Mouse (Mus musculus): ENCODE measurements around the gene Nlrp10. TPM values are rescaled to one million over a fixed set of nuclear protein-coding genes. Genes with fewer than 3 reads are reported as not detected.
A peak's percentile ranks its signal among the peaks of the same experiment; 100 is the strongest.

Nlrp10 gene
- polyA plus RNA-seq (2012; rRNA removed): 0.82 and 1.1 TPM in 2 replicates

DNA sequence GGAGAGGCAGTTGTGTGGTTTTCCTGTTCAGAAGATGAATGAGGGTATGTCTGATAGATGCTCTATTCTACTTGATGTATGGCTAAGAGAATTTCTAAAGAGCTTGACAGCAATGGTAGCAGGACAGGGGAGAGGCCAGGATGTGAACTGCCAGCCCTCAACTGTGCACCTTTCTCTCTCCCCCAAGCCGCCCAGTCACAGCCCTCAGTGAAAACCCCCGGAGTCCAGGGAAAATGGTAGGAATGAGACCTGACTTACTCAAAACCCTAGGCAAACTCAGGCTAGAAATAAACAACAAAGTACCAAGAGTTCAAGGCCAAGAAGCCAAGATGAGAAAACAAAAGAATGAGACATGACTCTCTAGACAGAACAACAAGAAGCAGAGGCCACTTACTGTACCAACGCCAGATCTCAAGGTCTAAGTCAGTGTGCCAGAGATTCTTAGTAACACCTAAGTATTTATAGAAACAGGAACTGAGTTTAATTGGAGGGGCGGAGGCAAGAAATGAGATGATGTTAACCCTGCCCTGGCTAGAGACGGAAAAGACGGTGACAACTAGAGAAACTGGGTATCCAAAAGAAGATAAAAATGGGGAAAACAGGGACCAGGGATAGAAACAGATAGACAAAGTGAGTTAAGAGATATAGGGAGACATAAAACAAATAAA, at the start of gene Nlrp10:
Gene Nlrp10, minus strand, starts transcription at position 453 of the 668 bp plus-strand sequence.
- 84% methylated on average over 6 of the region's 6 CpGs for WGBS
- no peak for TF ChIP-seq CTCF (IDR thresholded peaks at IDR 0.05; ENCODE audit: borderline replicate concordance, insufficient read depth, low read depth, low read length)
- TF ChIP-seq POLR2A (IDR thresholded peaks at IDR 0.05; ENCODE audit: borderline replicate concordance, insufficient read depth, low read length): no peak
- Histone ChIP-seq H3K4me1 (ENCODE audit: control insufficient read depth, insufficient read depth, low read length) (peaks cover under 1% of the 10 kb centered on the region; the same call in 1 of the 2 replicates), H3K27me3 (ENCODE audit: control insufficient read depth, insufficient read depth, low read length) (no peaks in the 10 kb centered on the region; the same call in 1 of the 2 replicates), H3K4me3 (replicated peaks; ENCODE audit: insufficient read depth, low read depth, low read length) (no peak within 1 kb of the TSS), H3K27ac (ENCODE audit: insufficient read depth, low read length) (no peak within 1 kb of the TSS)
- no peak for DNase-seq

DNA sequence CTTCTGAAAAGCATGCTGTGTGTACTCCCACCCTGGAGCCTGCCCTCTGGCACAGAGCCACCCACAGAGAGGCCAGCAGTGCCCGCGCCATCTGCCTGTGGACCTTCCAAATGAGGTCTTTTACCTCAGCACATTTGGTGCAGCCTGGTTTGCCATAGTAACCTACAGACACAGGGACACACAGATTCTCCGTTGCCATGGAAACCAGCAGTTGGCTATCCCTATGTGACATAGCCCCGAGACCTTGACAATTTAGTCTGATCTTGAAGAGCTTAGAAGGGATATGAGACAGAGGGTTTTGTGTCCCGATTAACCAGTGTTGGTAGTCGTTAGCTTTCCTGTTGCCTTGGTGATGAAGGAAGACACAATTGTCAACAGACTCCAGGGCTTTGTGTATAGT, 42.3 kb upstream of the Nlrp10 start:
- Histone ChIP-seq H3K27ac (ENCODE audit: insufficient read depth, low read length) (no peak overlapping the region), H3K4me3 (replicated peaks; ENCODE audit: insufficient read depth, low read depth, low read length) (no peak overlapping the region), H3K4me1 (ENCODE audit: control insufficient read depth, insufficient read depth, low read length) (peaks cover 16% of the 10 kb centered on the region), H3K27me3 (ENCODE audit: control insufficient read depth, insufficient read depth, low read length) (no peaks in the 10 kb centered on the region)
- TF ChIP-seq CTCF (IDR thresholded peaks at IDR 0.05; ENCODE audit: borderline replicate concordance, insufficient read depth, low read depth, low read length) (no peak), POLR2A (IDR thresholded peaks at IDR 0.05; ENCODE audit: borderline replicate concordance, insufficient read depth, low read length) (no peak)
- DNase-seq: peak; percentile 54 to 69
- WGBS: 9% methylated on average over 6 of the region's 6 CpGs

DNA sequence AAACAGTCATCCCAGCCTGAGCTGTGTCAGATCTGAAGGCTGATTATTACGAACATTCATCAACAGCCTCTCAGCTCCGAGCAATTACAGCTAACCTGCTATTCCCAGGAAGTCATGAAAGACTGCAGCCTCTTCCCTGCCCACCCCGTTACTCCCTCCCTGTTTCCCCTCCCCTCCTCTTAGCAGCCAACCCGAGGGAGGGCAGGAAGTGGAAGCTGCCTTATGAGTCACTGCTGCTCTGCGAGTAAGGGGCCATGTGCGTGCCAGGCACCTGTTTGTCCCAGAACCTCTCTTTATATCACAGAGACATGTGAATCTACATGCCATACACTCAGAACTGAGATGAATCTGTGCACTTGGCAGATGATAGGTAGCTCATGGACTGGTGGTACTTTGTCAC, 38.2 kb upstream of the Nlrp10 start:
- 57% methylated on average over 6 of the region's 6 CpGs for WGBS
- peaks cover 21% of the 10 kb centered on the region for H3K4me1 ChIP-seq (ENCODE audit: control insufficient read depth, insufficient read depth, low read length)
- H3K27ac ChIP-seq (ENCODE audit: insufficient read depth, low read length): no peak overlapping the region
- no peak for DNase-seq
- TF ChIP-seq POLR2A (IDR thresholded peaks at IDR 0.05; ENCODE audit: borderline replicate concordance, insufficient read depth, low read length) (no peak), CTCF (IDR thresholded peaks at IDR 0.05; ENCODE audit: borderline replicate concordance, insufficient read depth, low read depth, low read length) (no peak)
- H3K4me3 ChIP-seq (replicated peaks; ENCODE audit: insufficient read depth, low read depth, low read length): no peak overlapping the region
- H3K27me3 ChIP-seq (ENCODE audit: control insufficient read depth, insufficient read depth, low read length): no peaks in the 10 kb centered on the region

DNA sequence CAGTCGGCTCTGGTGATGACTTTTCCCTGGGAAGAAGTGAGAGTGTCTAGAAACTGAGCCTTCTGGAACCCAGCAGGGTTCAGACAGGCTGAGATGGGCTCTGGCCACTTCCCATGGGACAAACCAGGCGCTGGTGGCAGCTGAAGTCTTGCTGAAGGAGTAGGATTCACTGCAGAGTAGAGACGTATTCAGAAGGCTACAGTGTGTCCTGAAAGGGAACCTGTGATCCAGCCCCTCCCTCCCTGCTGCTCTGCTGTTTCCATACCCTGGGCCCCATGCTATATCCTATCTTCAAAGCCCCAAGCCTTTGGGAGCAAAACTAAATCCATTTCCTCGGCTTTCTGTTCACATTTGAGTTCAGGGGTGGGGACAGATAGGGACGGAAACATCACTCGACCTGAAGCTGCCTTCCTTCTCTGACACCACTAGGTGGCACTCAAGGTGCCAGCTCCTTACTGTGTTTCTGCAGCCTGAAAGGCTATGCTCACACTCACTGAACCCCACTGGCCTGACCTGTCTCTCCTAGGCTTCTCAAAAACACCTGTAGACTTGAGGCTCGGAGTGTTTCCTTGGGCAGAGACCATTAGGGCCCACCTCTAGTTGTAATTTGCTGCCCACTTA, 36.9 kb upstream of the Nlrp10 start:
- Histone ChIP-seq H3K4me3 (replicated peaks; ENCODE audit: insufficient read depth, low read depth, low read length) (no peak overlapping the region), H3K27me3 (ENCODE audit: control insufficient read depth, insufficient read depth, low read length) (no peaks in the 10 kb centered on the region), H3K27ac (ENCODE audit: insufficient read depth, low read length) (no peak overlapping the region), H3K4me1 (ENCODE audit: control insufficient read depth, insufficient read depth, low read length) (peaks cover 9% of the 10 kb centered on the region)
- WGBS: 20% methylated on average over 7 of the region's 7 CpGs
- TF ChIP-seq POLR2A (IDR thresholded peaks at IDR 0.05; ENCODE audit: borderline replicate concordance, insufficient read depth, low read length) (no peak), CTCF (IDR thresholded peaks at IDR 0.05; ENCODE audit: borderline replicate concordance, insufficient read depth, low read depth, low read length) (peak; percentile 97)
- DNase-seq: peak; percentile 73 to 76

DNA sequence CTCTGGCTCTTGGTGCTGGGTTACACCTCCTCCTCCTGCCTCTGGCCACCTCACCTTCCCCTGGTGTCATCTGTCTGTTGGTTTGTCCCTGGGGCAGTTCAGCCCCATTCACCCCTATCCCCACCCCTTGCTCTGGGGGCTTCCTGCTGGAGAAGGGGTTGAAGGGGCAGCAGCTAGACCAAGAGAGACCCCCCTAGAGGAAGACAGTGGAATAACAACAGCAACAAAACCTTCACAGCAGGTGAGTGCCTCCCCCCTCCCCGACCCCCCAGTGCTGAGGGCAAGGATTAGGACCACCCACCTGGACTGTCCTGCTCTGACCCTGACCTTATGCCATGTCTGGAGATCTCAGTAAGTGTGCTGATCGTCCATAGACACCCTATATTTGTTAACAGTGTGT, 36.0 kb upstream of the Nlrp10 start:
- Histone ChIP-seq H3K4me1 (ENCODE audit: control insufficient read depth, insufficient read depth, low read length) (peaks cover 4% of the 10 kb centered on the region), H3K4me3 (replicated peaks; ENCODE audit: insufficient read depth, low read depth, low read length) (no peak overlapping the region), H3K27me3 (ENCODE audit: control insufficient read depth, insufficient read depth, low read length) (no peaks in the 10 kb centered on the region), H3K27ac (ENCODE audit: insufficient read depth, low read length) (no peak overlapping the region)
- no peak for TF ChIP-seq POLR2A (IDR thresholded peaks at IDR 0.05; ENCODE audit: borderline replicate concordance, insufficient read depth, low read length)
- peak; percentile 37; the same call in 1 of the 2 replicates for TF ChIP-seq CTCF (IDR thresholded peaks at IDR 0.05; ENCODE audit: borderline replicate concordance, insufficient read depth, low read depth, low read length)
- DNase-seq: no peak
- WGBS: 27% methylated on average over 2 of the region's 2 CpGs

DNA sequence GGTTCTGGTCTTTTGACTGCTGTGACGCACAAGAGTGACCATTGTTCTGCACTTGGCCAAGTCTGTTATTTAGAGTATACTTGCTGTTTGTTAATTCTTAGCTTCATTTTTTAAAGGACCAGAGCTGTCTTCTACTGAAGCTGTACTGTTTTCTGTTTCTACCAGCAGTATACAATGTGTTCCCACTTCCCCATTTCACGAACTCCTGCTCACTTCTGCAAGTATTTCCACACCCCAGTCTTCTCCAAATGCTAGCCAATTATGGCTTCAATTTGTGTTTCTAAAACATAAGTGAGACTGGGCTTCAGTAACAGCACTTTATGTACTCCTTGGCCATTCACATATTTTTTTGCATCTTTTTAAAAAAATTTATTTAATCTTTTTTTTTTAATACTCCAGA, 27.8 kb upstream of the Nlrp10 start:
- WGBS: 76% methylated on average over 2 of the region's 2 CpGs
- no peak overlapping the region for H3K4me3 ChIP-seq (replicated peaks; ENCODE audit: insufficient read depth, low read depth, low read length)
- no peak for DNase-seq
- no peaks in the 10 kb centered on the region for H3K4me1 ChIP-seq (ENCODE audit: control insufficient read depth, insufficient read depth, low read length)
- TF ChIP-seq CTCF (IDR thresholded peaks at IDR 0.05; ENCODE audit: borderline replicate concordance, insufficient read depth, low read depth, low read length): no peak
- no peak for TF ChIP-seq POLR2A (IDR thresholded peaks at IDR 0.05; ENCODE audit: borderline replicate concordance, insufficient read depth, low read length)
- H3K27me3 ChIP-seq (ENCODE audit: control insufficient read depth, insufficient read depth, low read length): no peaks in the 10 kb centered on the region
- no peak overlapping the region for H3K27ac ChIP-seq (ENCODE audit: insufficient read depth, low read length)

DNA sequence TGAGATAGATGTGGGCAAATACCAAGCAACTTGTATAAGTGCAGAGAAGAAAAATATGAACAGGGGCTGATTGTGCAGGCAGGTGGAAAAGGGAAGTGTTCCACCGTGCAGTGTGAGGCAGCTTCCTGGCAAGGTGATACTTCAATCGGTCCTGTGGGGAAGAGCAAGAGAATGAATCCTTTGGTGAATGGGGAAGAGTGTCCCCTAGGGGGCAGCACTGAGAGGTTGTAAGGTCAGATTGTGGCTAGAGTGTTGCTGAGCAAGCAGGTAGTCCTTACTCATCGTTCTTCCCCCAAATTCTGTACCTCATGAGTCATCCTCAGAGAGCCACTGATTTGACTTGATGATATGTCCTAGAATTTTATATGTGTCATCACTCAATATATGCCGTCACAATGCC, 24.2 kb upstream of the Nlrp10 start:
- 54% methylated on average over 4 of the region's 4 CpGs for WGBS
- Histone ChIP-seq H3K27me3 (ENCODE audit: control insufficient read depth, insufficient read depth, low read length) (no peaks in the 10 kb centered on the region), H3K4me1 (ENCODE audit: control insufficient read depth, insufficient read depth, low read length) (no peaks in the 10 kb centered on the region), H3K4me3 (replicated peaks; ENCODE audit: insufficient read depth, low read depth, low read length) (no peak overlapping the region), H3K27ac (ENCODE audit: insufficient read depth, low read length) (no peak overlapping the region)
- TF ChIP-seq POLR2A (IDR thresholded peaks at IDR 0.05; ENCODE audit: borderline replicate concordance, insufficient read depth, low read length): no peak
- peak; percentile 49 for TF ChIP-seq CTCF (IDR thresholded peaks at IDR 0.05; ENCODE audit: borderline replicate concordance, insufficient read depth, low read depth, low read length)
- DNase-seq: no peak

DNA sequence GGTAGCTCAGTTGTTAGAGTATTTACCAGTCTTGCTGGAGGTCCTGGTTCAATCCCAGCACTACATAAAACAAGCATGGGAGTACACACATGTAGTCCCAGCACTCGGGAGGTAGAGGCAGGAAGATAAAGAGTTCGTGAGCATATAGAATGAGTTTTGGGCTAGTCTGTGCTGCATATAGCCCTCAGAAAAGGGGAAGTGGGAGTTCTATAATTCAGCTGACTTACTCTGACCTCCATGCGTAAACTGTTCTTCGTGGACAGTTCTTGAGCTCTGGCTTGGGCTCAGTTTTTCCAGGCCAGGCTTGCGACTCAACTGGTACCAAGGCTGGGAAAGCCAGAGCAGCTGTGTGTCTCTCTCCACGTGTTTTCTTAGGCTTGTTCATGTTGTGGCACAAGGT, 22.8 kb upstream of the Nlrp10 start:
- Histone ChIP-seq H3K4me1 (ENCODE audit: control insufficient read depth, insufficient read depth, low read length) (no peaks in the 10 kb centered on the region), H3K4me3 (replicated peaks; ENCODE audit: insufficient read depth, low read depth, low read length) (no peak overlapping the region), H3K27ac (ENCODE audit: insufficient read depth, low read length) (no peak overlapping the region), H3K27me3 (ENCODE audit: control insufficient read depth, insufficient read depth, low read length) (no peaks in the 10 kb centered on the region)
- no peak for DNase-seq
- no peak for TF ChIP-seq CTCF (IDR thresholded peaks at IDR 0.05; ENCODE audit: borderline replicate concordance, insufficient read depth, low read depth, low read length)
- no peak for TF ChIP-seq POLR2A (IDR thresholded peaks at IDR 0.05; ENCODE audit: borderline replicate concordance, insufficient read depth, low read length)
- WGBS: 87% methylated on average over 6 of the region's 6 CpGs
